Mouse (Mus musculus) kidney, adult 2 months (tissue): ENCODE measurements around the gene Ptges3. TPM values are rescaled to one million over a fixed set of nuclear protein-coding genes. Genes with fewer than 3 reads are reported as not detected.
"Not testable (repeated sequence)": the region's sequence is repeated elsewhere in the genome, so short reads cannot be mapped to it uniquely, and the experiment has no call there.

Source experiments
- DNase-seq: peaks from one replicate; pipeline ENCODE4 v3.0.0; 2021
- H3K27ac ChIP-seq: fragments of 200-500 bp; 2 replicates; pipeline ENCODE4 v1.5.1; 2012; ENCODE audit warnings: low read depth, low read length, control low read depth, inconsistent platforms; ENCODE audit not compliant: insufficient read depth
- H3K27me3 ChIP-seq: fragments of 200-500 bp; replicated peaks from 2 replicates; pipeline ENCODE4 v1.6.1; 2012; ENCODE audit warnings: mild to moderate bottlenecking, moderate library complexity, low read length, inconsistent platforms; ENCODE audit not compliant: control insufficient read depth, insufficient read depth
- H3K36me3 ChIP-seq: fragments of 200-500 bp; 2 replicates; pipeline ENCODE4 v1.6.1; 2012; ENCODE audit warnings: mild to moderate bottlenecking, moderate library complexity, low read length, inconsistent platforms; ENCODE audit not compliant: control insufficient read depth, insufficient read depth
- H3K4me1 ChIP-seq: fragments of 200-500 bp; 2 replicates; pipeline ENCODE4 v1.6.1; 2011; ENCODE audit warnings: low read length; ENCODE audit not compliant: control insufficient read depth, insufficient read depth
- H3K4me3 ChIP-seq: fragments of 200-500 bp; 2 replicates; pipeline ENCODE4 v1.5.1; 2011; ENCODE audit warnings: mild to moderate bottlenecking, low read depth, low read length, control low read depth; ENCODE audit not compliant: insufficient read depth
- CTCF ChIP-seq: fragments of 200-500 bp; conservative IDR thresholded peaks from 2 replicates; pipeline ENCODE4 v1.5.1; 2011; ENCODE audit warnings: low read depth, mild to moderate bottlenecking, control low read depth, low read length, moderate library complexity, mixed read lengths; ENCODE audit not compliant: insufficient read depth, insufficient read length
- POLR2A ChIP-seq: fragments of 200-500 bp; IDR thresholded peaks from one replicate; pipeline ENCODE4 v1.6.1; 2011; ENCODE audit warnings: low read depth, low read length, control low read depth
- WGBS: fragments of 180-500 bp; shearing (Covaris S2); methylation state at CpG from one replicate; pipeline ENCODE4 v1.1.7; 2018; 5-methylcytosine and 5-hydroxymethylcytosine counted together
- polyA plus RNA-seq: library from polyadenylated mRNA; depleted of rRNA; stranded (reverse); fragments of >200 nt; gene quantifications from 2 replicates; pipeline ENCODE4 v1.2.3, GENCODE M21; 2012

Gene Ptges3
- polyA plus RNA-seq, 1 experiment, result 28.2 TPM

DNA sequence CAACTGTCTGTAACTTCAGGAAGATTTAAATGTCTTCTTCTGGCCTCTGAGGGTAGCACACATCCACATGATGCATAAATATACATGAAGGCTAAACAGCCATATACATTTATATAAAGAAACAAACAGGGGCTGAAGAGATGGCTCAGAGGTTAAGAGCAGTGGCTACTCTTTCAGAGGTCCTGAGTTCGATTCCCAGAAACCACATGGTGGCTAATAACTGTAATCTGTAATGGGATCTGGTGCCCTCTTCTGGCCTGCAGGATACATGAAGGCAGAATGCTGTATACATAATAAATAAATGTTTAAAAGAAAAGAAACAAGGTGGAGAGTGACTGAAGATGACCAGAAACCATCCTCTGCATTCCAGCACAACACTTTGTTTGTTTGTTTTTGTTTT, 21.7 kb downstream of the Ptges3 start:
- WGBS, result 62% methylated on average over 1 of the region's 1 CpGs
- no peaks in the 10 kb centered on the region for H3K27me3 ChIP-seq
- no peak overlapping the region for H3K27ac ChIP-seq
- no peak overlapping the region for H3K4me3 ChIP-seq
- TF ChIP-seq POLR2A, result no peak
- peak; percentile 16; the same call in 1 of the 2 replicates for TF ChIP-seq CTCF
- peak; percentile 57 for DNase-seq
- peaks cover 12% of the 10 kb centered on the region for H3K36me3 ChIP-seq
- peaks cover 11% of the 10 kb centered on the region; the same call in 1 of the 2 replicates for H3K4me1 ChIP-seq

DNA sequence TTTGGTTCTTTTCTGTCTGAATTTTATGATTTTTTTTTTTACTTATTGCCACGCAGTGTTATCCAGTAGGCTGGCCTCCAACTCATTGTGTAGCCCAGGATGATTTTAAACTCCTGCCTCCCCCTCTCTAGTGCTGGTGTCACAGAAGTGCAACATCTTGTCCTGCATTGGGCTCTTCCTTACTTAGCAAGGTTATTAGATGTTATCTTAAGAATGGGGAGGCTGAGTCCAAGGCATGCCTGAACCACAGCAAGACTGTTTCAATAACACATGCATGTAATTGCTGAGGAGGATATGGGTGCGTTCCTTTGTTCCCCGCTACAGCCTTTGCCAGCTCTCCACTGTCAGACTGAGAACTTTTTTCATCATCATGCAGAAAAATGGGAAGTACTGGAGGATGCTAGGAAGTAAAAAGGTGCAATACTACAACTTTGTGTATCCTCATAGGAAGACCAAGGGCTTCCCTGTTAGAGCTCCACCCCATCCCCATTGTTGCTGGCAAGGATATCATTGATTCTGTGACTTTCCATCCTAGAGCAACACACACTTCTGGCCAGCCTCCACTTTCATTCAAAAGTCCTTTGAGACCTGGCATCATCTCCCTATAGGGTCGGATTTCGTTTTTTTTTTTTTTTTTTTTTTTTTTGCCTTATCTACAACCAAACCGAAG, 23.2 kb downstream of the Ptges3 start:
- H3K36me3 ChIP-seq, result peaks cover 22% of the 10 kb centered on the region
- peak; percentile 43 for DNase-seq
- TF ChIP-seq CTCF, result no peak
- no peak for TF ChIP-seq POLR2A
- peak overlapping the region; percentile 96 for H3K27ac ChIP-seq
- WGBS, result 30% methylated on average over 6 of the region's 6 CpGs
- H3K4me3 ChIP-seq, result peak overlapping the region; percentile 65
- H3K27me3 ChIP-seq, result no peaks in the 10 kb centered on the region
- peaks cover 19% of the 10 kb centered on the region; the same call in 1 of the 2 replicates for H3K4me1 ChIP-seq

DNA sequence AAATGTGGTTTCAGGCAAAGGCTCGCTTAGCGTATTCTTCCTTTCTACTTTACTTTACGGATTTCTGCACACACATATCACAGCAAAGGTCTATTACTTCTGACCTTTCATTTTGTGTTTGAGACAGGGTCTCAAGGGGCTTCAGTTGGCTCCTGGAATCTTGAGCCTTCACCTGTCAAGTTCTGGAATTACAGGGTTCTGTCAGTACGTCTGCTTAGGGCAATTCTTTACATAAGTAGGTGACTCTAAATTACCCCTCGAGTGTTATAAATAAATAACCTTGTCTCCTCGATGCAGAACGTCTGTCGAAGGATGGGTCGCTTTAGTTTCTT, 23.7 kb downstream of the Ptges3 start:
- 4% methylated on average over 9 of the region's 9 CpGs for WGBS
- H3K27me3 ChIP-seq, result no peaks in the 10 kb centered on the region
- peak overlapping the region; percentile 96 for H3K27ac ChIP-seq
- peaks cover 19% of the 10 kb centered on the region; the same call in 1 of the 2 replicates for H3K4me1 ChIP-seq
- peaks cover 24% of the 10 kb centered on the region for H3K36me3 ChIP-seq
- TF ChIP-seq POLR2A (no peak), CTCF (no peak)
- DNase-seq, result no peak
- peak overlapping the region; percentile 65 for H3K4me3 ChIP-seq

DNA sequence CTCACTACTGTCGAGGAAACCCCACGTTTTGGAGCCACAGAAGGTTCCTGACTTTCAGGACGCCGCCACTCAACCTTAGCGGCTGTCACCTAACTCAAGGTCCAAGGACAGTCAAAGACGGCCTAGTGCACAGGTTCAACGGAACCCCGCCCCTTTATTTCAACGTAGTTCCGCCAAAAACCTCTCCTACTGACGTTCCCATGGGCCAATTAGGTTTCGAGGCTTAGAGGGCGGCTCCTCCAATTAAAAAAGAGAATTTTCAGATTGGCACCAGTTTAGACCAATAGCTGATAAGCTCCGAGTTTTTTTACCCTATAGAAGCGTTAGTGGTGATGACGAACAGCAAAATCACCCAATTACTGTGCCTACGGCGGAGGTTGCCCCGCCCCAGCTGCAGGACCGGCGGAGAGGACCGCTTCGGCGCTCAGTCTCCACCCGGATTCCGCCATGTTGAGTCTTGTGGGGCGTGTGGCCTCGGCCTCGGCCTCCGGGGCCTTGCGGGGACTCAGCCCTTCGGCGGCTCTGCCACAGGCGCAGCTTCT, 24.2 kb downstream of the Ptges3 start, which contains the start of gene Atp5b:
Gene Atp5b (plus strand): TSS at position 394 of the 542 bp plus-strand sequence.
- WGBS, result under 1% methylated on average over 34 of the region's 34 CpGs
- Histone ChIP-seq H3K4me1 (peaks cover 19% of the 10 kb centered on the region; the same call in 1 of the 2 replicates), H3K27ac (peak within 1 kb of the TSS; percentile 99), H3K4me3 (peak within 1 kb of the TSS; percentile 93), H3K27me3 (no peaks in the 10 kb centered on the region), H3K36me3 (peaks cover 28% of the 10 kb centered on the region)
- peak; percentile 100 for DNase-seq
- TF ChIP-seq POLR2A (peak; percentile 94), CTCF (0 out of 2 replicates have a peak, but pooled peaks have one; percentile 0)

DNA sequence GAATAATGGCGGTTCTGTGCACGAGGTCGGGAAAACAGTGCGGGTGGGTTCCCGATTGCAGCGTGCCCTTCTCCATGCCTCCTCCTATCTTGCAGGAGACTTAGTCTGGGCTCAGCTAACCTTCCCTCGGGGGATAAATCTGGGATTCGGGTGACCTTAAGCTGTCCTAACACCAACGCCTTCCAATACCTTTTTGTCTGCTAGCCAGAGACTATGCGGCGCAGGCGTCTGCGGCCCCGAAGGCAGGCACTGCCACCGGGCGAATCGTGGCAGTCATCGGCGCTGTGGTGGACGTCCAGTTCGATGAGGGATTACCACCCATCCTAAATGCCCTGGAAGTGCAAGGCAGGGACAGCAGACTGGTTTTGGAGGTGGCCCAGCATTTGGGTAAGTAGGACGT, 24.9 kb downstream of the Ptges3 start:
- TF ChIP-seq POLR2A, result no peak
- TF ChIP-seq CTCF, result no peak
- DNase-seq, result no peak
- Histone ChIP-seq H3K27me3 (no peaks in the 10 kb centered on the region), H3K4me3 (peak overlapping the region; percentile 93), H3K36me3 (peaks cover 33% of the 10 kb centered on the region), H3K4me1 (peaks cover 19% of the 10 kb centered on the region; the same call in 1 of the 2 replicates), H3K27ac (peak overlapping the region; percentile 99)
- WGBS, result under 1% methylated on average over 22 of the region's 22 CpGs

DNA sequence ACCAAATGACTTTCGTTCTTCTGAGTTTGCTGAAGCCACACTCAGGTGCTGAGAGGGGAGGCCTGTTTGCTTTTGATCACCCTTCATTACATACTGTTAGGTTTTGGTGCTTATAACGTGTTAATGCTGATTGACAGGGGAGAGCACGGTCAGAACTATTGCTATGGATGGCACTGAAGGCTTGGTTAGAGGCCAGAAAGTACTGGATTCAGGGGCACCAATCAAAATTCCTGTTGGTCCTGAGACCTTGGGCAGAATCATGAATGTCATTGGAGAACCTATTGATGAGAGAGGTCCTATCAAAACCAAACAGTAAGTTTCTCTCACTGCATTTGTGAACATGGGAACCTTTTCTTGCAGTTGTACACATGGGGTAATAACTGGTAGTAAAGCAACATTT, 25.4 kb downstream of the Ptges3 start:
- 1% methylated on average over 3 of the region's 3 CpGs for WGBS
- Histone ChIP-seq H3K4me1 (peaks cover 19% of the 10 kb centered on the region; the same call in 1 of the 2 replicates), H3K4me3 (peak overlapping the region; percentile 93), H3K36me3 (peaks cover 36% of the 10 kb centered on the region), H3K27me3 (no peaks in the 10 kb centered on the region), H3K27ac (peak overlapping the region; percentile 99)
- TF ChIP-seq POLR2A (no peak), CTCF (no peak)
- DNase-seq, result peak; percentile 37

DNA sequence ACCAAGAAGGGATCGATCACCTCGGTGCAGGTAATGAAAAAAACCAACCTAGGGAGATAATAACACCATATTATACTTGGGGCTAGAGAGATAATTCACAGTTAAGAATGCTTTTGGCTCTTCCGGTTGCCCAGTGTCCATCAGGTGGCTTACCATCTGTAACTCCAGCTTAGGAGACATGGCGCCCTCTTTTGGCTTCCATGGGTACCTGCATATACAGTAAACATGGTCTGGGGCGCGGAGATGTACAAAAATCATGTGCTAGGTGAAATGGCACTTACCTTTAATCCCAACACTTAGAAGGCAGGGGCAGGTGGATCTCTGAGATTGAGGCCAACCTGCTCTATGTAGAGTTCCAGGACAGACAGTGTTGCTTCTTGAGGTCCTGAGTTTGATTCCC, 27.6 kb downstream of the Ptges3 start:
- Histone ChIP-seq H3K27me3 (no peaks in the 10 kb centered on the region), H3K36me3 (peaks cover 43% of the 10 kb centered on the region), H3K27ac (no peak overlapping the region), H3K4me3 (no peak overlapping the region), H3K4me1 (peaks cover 26% of the 10 kb centered on the region; the same call in 1 of the 2 replicates)
- WGBS, result 59% methylated on average over 6 of the region's 6 CpGs
- peak; percentile 48 for DNase-seq
- TF ChIP-seq CTCF, result peak; percentile 51
- TF ChIP-seq POLR2A, result no peak

DNA sequence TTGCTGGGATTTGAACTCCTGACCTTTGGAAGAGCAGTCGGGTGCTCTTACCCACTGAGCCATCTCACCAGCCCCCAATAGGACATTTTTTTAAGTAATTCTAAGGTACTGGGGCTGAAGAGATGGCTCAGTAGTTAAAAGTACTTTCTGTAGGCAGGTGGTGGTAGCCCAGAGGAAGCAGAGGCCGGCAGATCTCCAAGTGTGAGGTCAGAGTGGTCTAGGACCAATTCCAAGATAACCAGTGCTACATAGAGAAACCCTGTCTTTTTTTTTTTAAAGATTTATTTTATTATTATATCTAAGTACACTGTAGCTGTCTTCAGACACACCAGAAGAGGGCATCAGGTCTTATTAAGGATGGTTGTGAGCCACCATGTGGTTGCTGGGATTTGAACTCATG, 28.5 kb downstream of the Ptges3 start:
- 25% methylated on average over 2 of the region's 2 CpGs for WGBS

More for the DNA sequence above, 28.5 kb downstream of the Ptges3 start:
- H3K4me3 ChIP-seq, H3K27ac ChIP-seq, DNase-seq, H3K27me3 ChIP-seq: not testable (repeated sequence)
- Histone ChIP-seq H3K36me3 (peaks cover 43% of the 10 kb centered on the region), H3K4me1 (peaks cover 23% of the 10 kb centered on the region; the same call in 1 of the 2 replicates)
